Comparison of ENCODE assay signal across 21 mouse cellular contexts in the genomic region with DNA sequence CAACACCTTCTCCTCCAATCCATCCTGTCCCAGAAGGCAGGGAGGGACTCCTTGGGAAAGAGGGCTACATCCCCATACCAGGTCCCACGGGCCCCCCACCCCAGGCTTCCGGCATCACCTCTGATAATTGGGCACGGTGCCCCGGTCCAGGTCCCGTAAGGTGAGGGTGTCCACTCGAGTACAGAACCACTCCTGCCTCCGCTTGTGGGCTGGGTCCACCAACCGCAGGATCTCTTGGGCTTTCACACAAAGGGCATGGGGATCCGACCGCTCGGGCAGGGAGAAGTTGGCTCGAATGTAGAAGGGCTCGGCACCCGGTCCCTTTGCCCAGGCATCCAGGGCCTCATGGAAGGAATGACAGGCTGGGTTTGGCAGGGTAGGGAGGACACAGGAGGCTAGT. TPM values are rescaled to one million over a fixed set of nuclear protein-coding genes. Genes with fewer than 3 reads are reported as not detected.
DNase-seq lines count a peak whose midpoint lies in the region; ATAC-seq and TF ChIP-seq lines count a peak whose summit lies in the region.
"Had no signal": no experiment of that assay in that cellular context is flagged by ENCODE, and none has a peak within 500 bp of the region (broad histone marks: within the 10 kb centered on the region; RNA-seq: fewer than 3 reads in every experiment).

No protein-coding gene starts in this region.

- DNase-seq in heart, adult 11 months: peak; percentile 94
- DNase-seq in heart, postnatal 10 days: no peak
- no peak for DNase-seq in kidney, adult 2 months
- DNase-seq in embryonic facial prominence, embryonic 10.5 days (ENCODE audit: low spot score): no peak
- DNase-seq: adrenal gland, adult 2 months; adrenal gland, postnatal 14 days; cerebellum, adult 11-12 months; cerebellum, adult 8-10 months; cerebellum, postnatal 10 days; cerebellum, postnatal 36 days; embryo, embryonic 11 days; gastrocnemius, postnatal 10 days; heart, postnatal 36 days had no signal

- ATAC-seq in kidney, embryonic 15.5 days (replicated peaks; ENCODE audit: low FRiP score): no peak
- ATAC-seq: CD4-positive, CD25-positive, alpha-beta regulatory T cell, adult 4 months; forebrain, embryonic 15.5 days had no signal

- no peak for TF ChIP-seq POLR2A in kidney, adult 2 months (IDR thresholded peaks at IDR 0.05; ENCODE audit: low read depth, low read length)

- no peak overlapping the region for H3K4me2 ChIP-seq in kidney, embryonic 15.5 days
- H3K4me2 ChIP-seq: forebrain, embryonic 15.5 days; heart, embryonic 11.5 days; hindbrain, embryonic 14.5 days had no signal

- 82% methylated on average over 14 of the region's 14 CpGs for WGBS in kidney, adult 2 months
- WGBS in kidney, embryonic 15.5 days: 92% methylated on average over 14 of the region's 14 CpGs
- WGBS in embryonic facial prominence, embryonic 10.5 days: 90% methylated on average over 14 of the region's 14 CpGs

- H3K27me3 ChIP-seq in kidney, adult 2 months (replicated peaks; ENCODE audit: control insufficient read depth, insufficient read depth, low read length): no peaks in the 10 kb centered on the region
- H3K27me3 ChIP-seq in kidney, embryonic 15.5 days: no peaks in the 10 kb centered on the region
- H3K27me3 ChIP-seq in embryonic facial prominence, embryonic 10.5 days (replicated peaks; ENCODE audit: low read depth, poor library complexity, severe bottlenecking): no peaks in the 10 kb centered on the region
- H3K27me3 ChIP-seq: forebrain, embryonic 15.5 days had no signal

- no peak overlapping the region for H3K4me3 ChIP-seq in kidney, adult 2 months (ENCODE audit: insufficient read depth, low read depth, low read length)
- no peak overlapping the region for H3K4me3 ChIP-seq in kidney, embryonic 15.5 days (replicated peaks)
- H3K4me3 ChIP-seq in brown adipose tissue, adult 24 weeks (ENCODE audit: insufficient read depth, low read depth, low read length): no peak overlapping the region
- no peak overlapping the region for H3K4me3 ChIP-seq in embryonic facial prominence, embryonic 10.5 days
- H3K4me3 ChIP-seq: forebrain, embryonic 15.5 days had no signal

- no peak overlapping the region for H3K9ac ChIP-seq in kidney, embryonic 15.5 days
- H3K9ac ChIP-seq: forebrain, embryonic 15.5 days; hindbrain, embryonic 14.5 days had no signal

- intact Hi-C loops in heart, postnatal 10 days (cut with DNase I): no loop called here

- H3K27ac ChIP-seq in kidney, adult 2 months (ENCODE audit: insufficient read depth, low read depth, low read length): peak overlapping the region; percentile 10
- H3K27ac ChIP-seq in kidney, embryonic 15.5 days: no peak overlapping the region
- H3K27ac ChIP-seq in brown adipose tissue, adult 24 weeks (replicated peaks; ENCODE audit: low read depth, low read length): peak overlapping the region; percentile 33
- 0 out of 2 replicates have a peak overlapping the region, but pooled peaks have one; percentile 7 for H3K27ac ChIP-seq in embryonic facial prominence, embryonic 10.5 days (replicated peaks)
- H3K27ac ChIP-seq: forebrain, embryonic 15.5 days; hindbrain, embryonic 14.5 days had no signal

- TF ChIP-seq CTCF in kidney, adult 2 months (conservative IDR thresholded peaks at IDR 0.05; ENCODE audit: insufficient read depth, insufficient read length, low read depth, low read length): no peak

- peaks cover 12% of the 10 kb centered on the region for H3K4me1 ChIP-seq in kidney, adult 2 months (ENCODE audit: control insufficient read depth, insufficient read depth, low read length)
- peaks cover 10% of the 10 kb centered on the region for H3K4me1 ChIP-seq in kidney, embryonic 15.5 days
- H3K4me1 ChIP-seq in brown adipose tissue, adult 24 weeks (ENCODE audit: control insufficient read depth, insufficient read depth, insufficient read length, low read length): peaks cover 22% of the 10 kb centered on the region
- peaks cover 27% of the 10 kb centered on the region for H3K4me1 ChIP-seq in embryonic facial prominence, embryonic 10.5 days

- H3K36me3 ChIP-seq in kidney, adult 2 months (ENCODE audit: control insufficient read depth, insufficient read depth, low read length): peaks cover 1% of the 10 kb centered on the region
- H3K36me3 ChIP-seq in kidney, embryonic 15.5 days: peaks cover 36% of the 10 kb centered on the region
- H3K36me3 ChIP-seq in embryonic facial prominence, embryonic 10.5 days (replicated peaks): peaks cover 13% of the 10 kb centered on the region
- H3K36me3 ChIP-seq: forebrain, embryonic 15.5 days had no signal

- no peaks in the 10 kb centered on the region; the same call in 1 of the 2 replicates for H3K9me3 ChIP-seq in kidney, embryonic 15.5 days (replicated peaks)
- peaks cover 5% of the 10 kb centered on the region; the same call in 1 of the 2 replicates for H3K9me3 ChIP-seq in embryonic facial prominence, embryonic 10.5 days
- H3K9me3 ChIP-seq: forebrain, embryonic 15.5 days had no signal

RNA-seq across cellular contexts. Expression of gene Mfng, which starts 7.1 kb away (rescaled TPM):
- total RNA-seq in heart, postnatal 10 days (2021): 10 to 100 TPM; 19.3 to 24.0 TPM
- polyA plus RNA-seq in kidney, adult 2 months (2012; rRNA removed): 15.7 and 16.6 TPM in 2 replicates
- polyA plus RNA-seq in kidney, embryonic 15.5 days (2015; fragmentation: Nextera tagmentation; extraction: Ambion mirVana): 25.4 and 25.6 TPM in 2 replicates
- polyA plus RNA-seq in brown adipose tissue, adult 24 weeks (2012; ENCODE audit: insufficient read depth, insufficient read length, missing spikeins): 12.0 and 20.7 TPM in 2 replicates
- 36.4 and 39.0 TPM in 2 replicates for polyA plus RNA-seq in embryonic facial prominence, embryonic 10.5 days (2016; fragmentation: Nextera tagmentation; extraction: Ambion mirVana)
- polyA plus RNA-seq: C2C12 had no signal

RNA-seq across cellular contexts. Expression of gene Card10, which starts 22.5 kb away (rescaled TPM):
- total RNA-seq in heart, postnatal 10 days (2021): 10 to 100 TPM; 18.8 to 20.4 TPM
- 80.4 and 93.7 TPM in 2 replicates for polyA plus RNA-seq in kidney, adult 2 months (2012; rRNA removed)
- 9.1 and 9.5 TPM in 2 replicates for polyA plus RNA-seq in kidney, embryonic 15.5 days (2015; fragmentation: Nextera tagmentation; extraction: Ambion mirVana)
- polyA plus RNA-seq in brown adipose tissue, adult 24 weeks (2012; ENCODE audit: insufficient read depth, insufficient read length, missing spikeins): 3.9 and 4.8 TPM in 2 replicates
- polyA plus RNA-seq in embryonic facial prominence, embryonic 10.5 days (2016; fragmentation: Nextera tagmentation; extraction: Ambion mirVana): 3.3 and 4.3 TPM in 2 replicates
- total RNA-seq: MEL had no signal
- polyA plus RNA-seq: CD4-positive, CD25-positive, alpha-beta regulatory T cell, adult 4 months had no signal
